Mouse (Mus musculus) myocyte (in vitro differentiated cells): ENCODE measurements around the gene Drc1. TPM values are rescaled to one million over a fixed set of nuclear protein-coding genes. Genes with fewer than 3 reads are reported as not detected.

Experiments used
- H3K27me3 ChIP-seq: one replicate; pipeline ENCODE4 v1.6.1; 2011; ENCODE audit not compliant: control insufficient read depth, insufficient read depth, insufficient read length
- H3K36me3 ChIP-seq: one replicate; pipeline ENCODE4 v1.6.1; 2011; ENCODE audit not compliant: control insufficient read depth, insufficient read depth
- H3K4me2 ChIP-seq: one replicate; pipeline ENCODE4 v1.6.1; 2011; ENCODE audit warnings: low read depth, control low read depth
- H3K4me3 ChIP-seq: one replicate; pipeline ENCODE4 v1.5.1; 2011; ENCODE audit warnings: mild to moderate bottlenecking, control low read depth, moderate library complexity
- H3K79me2 ChIP-seq: one replicate; pipeline ENCODE4 v1.6.1; 2011; ENCODE audit not compliant: control insufficient read depth, insufficient read depth
- H3ac ChIP-seq: one replicate; pipeline ENCODE4 v1.6.1; 2011; ENCODE audit not compliant: control insufficient read depth, insufficient read length
- CEBPB ChIP-seq: IDR thresholded peaks from 2 replicates; pipeline ENCODE4 v1.6.1; 2011; ENCODE audit warnings: mild to moderate bottlenecking, moderate library complexity; ENCODE audit not compliant: poor library complexity, insufficient read depth, severe bottlenecking
- E2F4 ChIP-seq: IDR thresholded peaks from one replicate; pipeline ENCODE4 v1.6.1; 2011; ENCODE audit warnings: mild to moderate bottlenecking, control low read depth, moderate library complexity; ENCODE audit not compliant: insufficient read depth
- MAX ChIP-seq: IDR thresholded peaks from one replicate; pipeline ENCODE4 v1.6.1; 2011; ENCODE audit warnings: low read depth, mild to moderate bottlenecking, control low read depth
- MYOD1 ChIP-seq, 3 experiments: IDR thresholded peaks; one replicate each; pipeline ENCODE4 v1.6.1; 2011; ENCODE audit warnings: control low read depth in 2 of 3, low read depth in 2 of 3, mild to moderate bottlenecking in 2 of 3, moderate library complexity in 1 of 3; ENCODE audit not compliant: insufficient read length in 2 of 3, control insufficient read depth in 1 of 3
- MYOG ChIP-seq, 3 experiments: IDR thresholded peaks; one replicate each; pipeline ENCODE4 v1.6.1; 2011; ENCODE audit warnings: control low read depth in 2 of 3, low read depth in 2 of 3, mild to moderate bottlenecking in 2 of 3; ENCODE audit not compliant: insufficient read length in 2 of 3, control insufficient read depth in 1 of 3, insufficient read depth in 1 of 3
- POLR2A ChIP-seq: IDR thresholded peaks from one replicate; pipeline ENCODE4 v1.6.1; 2011; ENCODE audit warnings: low read depth, mild to moderate bottlenecking, control low read depth, moderate library complexity; ENCODE audit not compliant: insufficient read length
- POLR2AphosphoS2 ChIP-seq: IDR thresholded peaks from one replicate; pipeline ENCODE4 v1.6.1; 2011; ENCODE audit warnings: low read depth, control low read depth; ENCODE audit not compliant: insufficient read length
- REST ChIP-seq: IDR thresholded peaks from one replicate; pipeline ENCODE4 v1.6.1; 2011; ENCODE audit warnings: mild to moderate bottlenecking, control low read depth, moderate library complexity; ENCODE audit not compliant: insufficient read depth, insufficient read length
- SRF ChIP-seq: IDR thresholded peaks from one replicate; pipeline ENCODE4 v1.6.1; 2011; ENCODE audit warnings: low read depth; ENCODE audit not compliant: control insufficient read depth, insufficient read length
- TCF12 ChIP-seq: IDR thresholded peaks from one replicate; pipeline ENCODE4 v1.6.1; 2011; ENCODE audit warnings: mild to moderate bottlenecking, control low read depth; ENCODE audit not compliant: poor library complexity, insufficient read depth, severe bottlenecking
- TCF3 ChIP-seq: IDR thresholded peaks from one replicate; pipeline ENCODE4 v1.6.1; 2011; ENCODE audit warnings: low read depth, control low read depth; ENCODE audit not compliant: insufficient read length
- USF1 ChIP-seq: IDR thresholded peaks from one replicate; pipeline ENCODE4 v1.6.1; 2011; ENCODE audit warnings: low read depth, mild to moderate bottlenecking, control low read depth, moderate library complexity
- polyA plus RNA-seq: library from polyadenylated mRNA; unstranded; fragments of >200 nt; fragmentation: generic; extraction: Trizol; gene quantifications from one replicate; pipeline ENCODE4 v1.2.1, GENCODE M21; 2012; ENCODE audit warnings: missing spikeins

Drc1 gene
- polyA plus RNA-seq, 1 experiment: 0.01 TPM

DNA sequence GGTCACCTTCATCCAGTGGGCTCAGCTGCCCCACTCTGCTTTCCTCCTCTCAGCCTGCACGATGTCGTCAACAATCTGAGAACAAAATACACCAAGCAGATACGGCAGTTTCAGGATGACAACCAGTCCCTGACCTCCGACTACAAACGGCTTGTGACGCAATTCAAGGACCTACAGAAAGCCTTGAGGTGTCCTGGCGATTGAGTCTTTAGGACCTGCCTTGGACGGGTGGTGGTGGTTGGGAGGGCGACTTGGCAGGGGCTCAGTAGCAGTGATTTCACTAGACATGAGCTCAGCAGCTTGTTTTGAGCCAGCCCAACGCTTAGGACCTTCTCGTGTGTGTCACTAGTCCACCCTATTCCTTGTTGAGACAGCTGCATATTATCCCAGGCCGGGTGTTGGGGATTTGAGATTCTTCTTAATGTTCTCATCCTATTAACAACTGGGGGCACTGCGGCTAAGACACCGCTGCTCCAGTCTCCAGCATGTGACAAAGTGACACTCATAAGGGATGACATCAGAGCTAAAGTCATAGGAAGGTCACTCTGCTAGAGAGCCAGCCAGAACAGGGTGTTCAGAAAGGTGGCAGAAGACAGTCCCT is 74.5 kb downstream of the Drc1 start:
- no peak overlapping the region for H3K4me3 ChIP-seq

DNA sequence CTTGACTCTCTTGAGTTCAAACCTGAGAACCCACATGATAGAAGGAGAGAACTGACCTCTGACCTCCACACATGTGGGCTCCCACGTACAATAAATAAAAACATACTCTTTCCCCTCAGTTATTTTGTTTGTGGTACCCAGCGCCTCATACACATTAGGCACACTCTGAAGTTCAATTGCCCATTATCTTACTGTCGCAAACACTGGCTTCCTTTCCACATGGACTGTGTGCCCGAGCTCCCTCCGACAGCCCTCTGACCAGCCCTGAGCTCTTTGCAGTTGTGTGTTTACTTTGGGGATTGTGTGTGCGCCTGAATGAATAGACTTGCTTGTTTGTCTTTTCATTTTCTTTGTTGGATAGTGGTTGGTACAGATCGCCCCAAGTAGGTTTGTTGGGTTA is 75.5 kb downstream of the Drc1 start:
- Histone ChIP-seq H3K27me3 (peaks cover 6% of the 10 kb centered on the region), H3K4me2 (no peak overlapping the region), H3K36me3 (no peaks in the 10 kb centered on the region), H3ac (no peak overlapping the region), H3K4me3 (no peak overlapping the region), H3K79me2 (no peaks in the 10 kb centered on the region)
- no peak for TF ChIP-seq CEBPB
- no peak for TF ChIP-seq MAX
- TF ChIP-seq USF1: no peak
- no peak for TF ChIP-seq SRF
- TF ChIP-seq TCF12: no peak
- TF ChIP-seq TCF3: no peak
- TF ChIP-seq REST: no peak
- no peak for TF ChIP-seq POLR2A
- TF ChIP-seq POLR2AphosphoS2: no peak
- no peak for TF ChIP-seq MYOD1 (IDR thresholded peaks at IDR 0.05; ENCODE audit: control insufficient read depth in 1 of 3, insufficient read length in 2 of 3, low read depth in 2 of 3)
- TF ChIP-seq E2F4: no peak
- TF ChIP-seq MYOG (IDR thresholded peaks at IDR 0.05; ENCODE audit: control insufficient read depth in 1 of 3, insufficient read depth in 1 of 3, insufficient read length in 2 of 3, low read depth in 2 of 3): no peak

More for the DNA sequence above, 74.5 kb downstream of the Drc1 start:
- Histone ChIP-seq H3ac (no peak overlapping the region), H3K27me3 (no peaks in the 10 kb centered on the region), H3K36me3 (no peaks in the 10 kb centered on the region), H3K79me2 (no peaks in the 10 kb centered on the region), H3K4me2 (no peak overlapping the region)
- TF ChIP-seq MYOG (IDR thresholded peaks at IDR 0.05; ENCODE audit: control insufficient read depth in 1 of 3, insufficient read depth in 1 of 3, insufficient read length in 2 of 3, low read depth in 2 of 3) (no peak), SRF (no peak), E2F4 (no peak), MYOD1 (IDR thresholded peaks at IDR 0.05; ENCODE audit: control insufficient read depth in 1 of 3, insufficient read length in 2 of 3, low read depth in 2 of 3) (no peak), POLR2A (no peak), CEBPB (no peak), USF1 (no peak), TCF3 (no peak), TCF12 (no peak), MAX (no peak), POLR2AphosphoS2 (no peak)

DNA sequence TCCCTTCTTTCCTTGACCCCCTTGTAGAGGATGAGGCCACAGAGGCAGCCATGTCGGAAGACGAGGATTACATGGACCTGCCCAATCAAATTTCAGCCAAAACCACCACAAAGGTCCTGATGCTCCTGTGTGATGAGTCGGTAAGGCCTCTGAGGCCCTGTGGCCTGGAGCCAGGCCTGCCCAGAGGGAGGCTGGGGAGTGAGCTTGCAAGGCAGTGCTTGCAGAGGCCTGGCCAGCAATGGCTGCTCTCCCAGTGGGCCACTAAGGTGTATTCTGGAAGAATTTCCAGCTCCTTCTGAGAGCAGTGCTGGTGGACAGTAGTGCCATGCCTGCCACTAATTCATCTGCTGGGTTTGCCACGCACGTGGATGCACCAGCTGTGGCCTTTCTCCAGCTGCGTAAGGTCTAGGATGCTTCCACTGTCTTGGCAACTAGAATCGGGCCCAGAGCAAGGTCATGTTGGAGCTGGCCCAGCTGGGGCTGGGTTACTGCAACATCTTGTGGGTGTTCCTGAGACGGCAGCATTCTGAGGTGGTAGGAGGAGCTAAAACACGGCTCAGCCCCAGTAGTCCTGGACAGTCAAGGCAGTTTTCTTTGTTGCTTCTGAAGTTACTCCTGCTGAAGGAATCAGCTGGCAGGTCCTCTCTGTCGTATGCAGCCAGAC is 77.4 kb downstream of the Drc1 start:
- Histone ChIP-seq H3K4me3 (no peak overlapping the region), H3K79me2 (no peaks in the 10 kb centered on the region), H3K36me3 (no peaks in the 10 kb centered on the region), H3ac (no peak overlapping the region), H3K27me3 (peaks cover 6% of the 10 kb centered on the region), H3K4me2 (no peak overlapping the region)
- no peak for TF ChIP-seq REST
- TF ChIP-seq E2F4: no peak
- TF ChIP-seq MYOG (IDR thresholded peaks at IDR 0.05; ENCODE audit: control insufficient read depth in 1 of 3, insufficient read depth in 1 of 3, insufficient read length in 2 of 3, low read depth in 2 of 3): no peak
- no peak for TF ChIP-seq TCF3
- TF ChIP-seq USF1: no peak
- TF ChIP-seq MYOD1 (IDR thresholded peaks at IDR 0.05; ENCODE audit: control insufficient read depth in 1 of 3, insufficient read length in 2 of 3, low read depth in 2 of 3): no peak
- no peak for TF ChIP-seq TCF12
- no peak for TF ChIP-seq POLR2A
- TF ChIP-seq CEBPB: no peak
- TF ChIP-seq SRF: no peak
- no peak for TF ChIP-seq MAX
- TF ChIP-seq POLR2AphosphoS2: no peak

- Histone ChIP-seq H3K4me2 (no peak overlapping the region), H3ac (no peak overlapping the region), H3K4me3 (no peak overlapping the region), H3K79me2 (no peaks in the 10 kb centered on the region), H3K27me3 (peaks cover 48% of the 10 kb centered on the region), H3K36me3 (no peaks in the 10 kb centered on the region)
- TF ChIP-seq SRF: no peak
- no peak for TF ChIP-seq MYOD1 (IDR thresholded peaks at IDR 0.05; ENCODE audit: control insufficient read depth in 1 of 3, insufficient read length in 2 of 3, low read depth in 2 of 3)
- no peak for TF ChIP-seq E2F4
- TF ChIP-seq MYOG (IDR thresholded peaks at IDR 0.05; ENCODE audit: control insufficient read depth in 1 of 3, insufficient read depth in 1 of 3, insufficient read length in 2 of 3, low read depth in 2 of 3): no peak
- TF ChIP-seq POLR2AphosphoS2: no peak
- TF ChIP-seq MAX: no peak
- no peak for TF ChIP-seq USF1
- no peak for TF ChIP-seq REST
- no peak for TF ChIP-seq TCF3
- no peak for TF ChIP-seq TCF12
- TF ChIP-seq CEBPB: no peak
- TF ChIP-seq POLR2A: no peak
These were observed 86.2 kb downstream of the Drc1 start for GRCm38 (mm10) chr5:30367405-30367804.
